Mouse (Mus musculus): Measurements from ENCODE around the gene Cwc25.

GRCm38 (mm10) chr11:97721338-97721737 is 45.0 kb downstream of the Cwc25 start:
- TF ChIP-seq CTCF (IDR thresholded peaks at IDR 0.05; ENCODE audit: borderline replicate concordance, extremely low read depth, insufficient read depth, insufficient read length), result no peak
- TF ChIP-seq POLR2A (IDR thresholded peaks at IDR 0.05; ENCODE audit: borderline replicate concordance, extremely low read depth, insufficient read depth, insufficient read length, poor library complexity, severe bottlenecking), result no peak

Measured in brain, embryonic 14.5 days (tissue).